Mouse (Mus musculus) embryonic fibroblast, embryonic 13.5 days (primary cell): ENCODE results near the gene Tctn1.

Experiments
- CTCF ChIP-seq: IDR thresholded peaks from 2 replicates; pipeline ENCODE4 v1.5.1; 2011; ENCODE audit warnings: mild to moderate bottlenecking, control low read depth, low read length, moderate library complexity, borderline replicate concordance; ENCODE audit not compliant: insufficient read depth
- POLR2A ChIP-seq: IDR thresholded peaks from 2 replicates; pipeline ENCODE4 v1.6.1; 2011; ENCODE audit warnings: low read depth, mild to moderate bottlenecking, control low read depth, low read length, moderate library complexity

- no peak for TF ChIP-seq CTCF
- TF ChIP-seq POLR2A: no peak
Measured at GRCm38 (mm10) chr5:122231431-122231830, 32.8 kb downstream of the Tctn1 start.
